Mouse (Mus musculus) brown adipose tissue, adult 24 weeks (tissue): ENCODE data around the gene Apol7a. TPM values are rescaled to one million over a fixed set of nuclear protein-coding genes. Genes with fewer than 3 reads are reported as not detected.

Experiments used
- H3K27ac ChIP-seq: fragments of 200-500 bp; replicated peaks from 2 replicates; pipeline ENCODE4 v1.5.1; 2012; ENCODE audit warnings: low read depth, mild to moderate bottlenecking, low read length
- H3K4me1 ChIP-seq: fragments of 200-500 bp; 2 replicates; pipeline ENCODE4 v1.6.1; 2012; ENCODE audit warnings: low read length, mixed read lengths; ENCODE audit not compliant: control insufficient read depth, insufficient read depth, insufficient read length
- H3K4me3 ChIP-seq: fragments of 200-500 bp; 2 replicates; pipeline ENCODE4 v1.5.1; 2012; ENCODE audit warnings: low read depth, mild to moderate bottlenecking, low read length, moderate library complexity; ENCODE audit not compliant: insufficient read depth
- polyA plus RNA-seq: library from polyadenylated mRNA; stranded (reverse); fragments of >200 nt; gene quantifications from 2 replicates; pipeline ENCODE4 v1.2.4, GENCODE M21; 2012; ENCODE audit not compliant: missing spikeins, insufficient read depth, insufficient read length

The Apol7a gene
- polyA plus RNA-seq, 1 experiment = not detected

GRCm38 (mm10) chr15:77384340-77385030 lies 14.4 kb downstream of the Apol7a start:
- Histone ChIP-seq H3K27ac (no peak overlapping the region), H3K4me3 (no peak overlapping the region), H3K4me1 (no peaks in the 10 kb centered on the region)

GRCm38 (mm10) chr15:77382880-77383279 lies 16.0 kb downstream of the Apol7a start:
- no peak overlapping the region for H3K4me3 ChIP-seq
- no peaks in the 10 kb centered on the region for H3K4me1 ChIP-seq
- no peak overlapping the region for H3K27ac ChIP-seq

- no peak overlapping the region for H3K4me3 ChIP-seq
- no peaks in the 10 kb centered on the region for H3K4me1 ChIP-seq
- H3K27ac ChIP-seq = no peak overlapping the region
Measured at GRCm38 (mm10) chr15:77382271-77382850, 16.5 kb downstream of the Apol7a start.

- no peaks in the 10 kb centered on the region for H3K4me1 ChIP-seq
- no peak overlapping the region for H3K27ac ChIP-seq
- H3K4me3 ChIP-seq = no peak overlapping the region
Measured at GRCm38 (mm10) chr15:77381481-77381880, 17.4 kb downstream of the Apol7a start.

DNA sequence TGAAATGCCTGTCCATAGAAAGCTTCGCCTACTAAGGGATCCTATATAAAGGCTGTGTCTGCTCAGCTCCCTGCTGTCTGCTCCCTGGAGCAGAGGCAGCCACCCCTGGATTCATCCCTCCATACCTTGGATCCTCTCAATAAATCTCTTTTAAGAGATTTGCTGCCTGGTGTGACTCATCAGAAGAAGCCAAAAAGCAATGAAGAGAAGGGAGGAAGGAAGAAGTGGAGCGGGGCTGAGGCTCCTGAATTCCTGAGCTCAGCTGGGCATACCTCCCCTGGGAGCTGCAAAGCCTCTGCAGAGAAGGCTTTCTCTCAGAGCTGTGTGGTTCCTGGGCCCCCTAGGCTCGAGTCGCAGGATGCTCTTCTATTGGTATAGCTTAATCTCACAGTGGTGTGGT lies 19.0 kb downstream of the Apol7a start:
- Histone ChIP-seq H3K27ac (no peak overlapping the region), H3K4me3 (no peak overlapping the region), H3K4me1 (no peaks in the 10 kb centered on the region)

DNA sequence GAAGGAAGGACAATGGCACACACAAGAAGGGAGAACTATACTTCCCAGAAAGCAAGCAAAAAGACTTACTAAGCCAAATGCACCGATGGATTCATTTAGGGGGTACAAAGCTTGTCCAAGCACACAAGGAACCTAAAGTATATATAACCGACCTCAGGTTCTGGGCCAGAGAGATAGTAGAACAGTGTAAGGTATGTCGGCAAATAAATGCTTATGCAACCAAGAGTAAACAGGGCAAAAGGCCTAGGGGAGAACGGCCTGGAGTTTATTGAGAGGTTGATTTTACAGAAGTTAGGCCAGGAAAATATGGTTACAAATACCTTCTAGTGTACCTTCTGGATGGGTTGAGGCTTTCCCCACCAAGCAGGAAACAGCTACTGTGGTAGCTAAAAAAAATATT lies 21.5 kb downstream of the Apol7a start:
- H3K27ac ChIP-seq = no peak overlapping the region
- H3K4me3 ChIP-seq = no peak overlapping the region
- no peaks in the 10 kb centered on the region for H3K4me1 ChIP-seq

- H3K4me3 ChIP-seq = no peak overlapping the region
Measured at GRCm38 (mm10) chr15:77376920-77377319, 22.0 kb downstream of the Apol7a start.

GRCm38 (mm10) chr15:77370588-77370987 lies 28.3 kb downstream of the Apol7a start:
- H3K4me1 ChIP-seq = peaks cover 6% of the 10 kb centered on the region
- H3K27ac ChIP-seq = no peak overlapping the region

More at GRCm38 (mm10) chr15:77376920-77377319, 22.0 kb downstream of the Apol7a start:
- H3K4me1 ChIP-seq = no peaks in the 10 kb centered on the region
- no peak overlapping the region for H3K27ac ChIP-seq

GRCm38 (mm10) chr15:77369981-77370380 lies 28.9 kb downstream of the Apol7a start:
- no peak overlapping the region for H3K27ac ChIP-seq
- H3K4me1 ChIP-seq = peaks cover 7% of the 10 kb centered on the region
- H3K4me3 ChIP-seq = no peak overlapping the region

More at GRCm38 (mm10) chr15:77370588-77370987, 28.3 kb downstream of the Apol7a start:
- H3K4me3 ChIP-seq = no peak overlapping the region

DNA sequence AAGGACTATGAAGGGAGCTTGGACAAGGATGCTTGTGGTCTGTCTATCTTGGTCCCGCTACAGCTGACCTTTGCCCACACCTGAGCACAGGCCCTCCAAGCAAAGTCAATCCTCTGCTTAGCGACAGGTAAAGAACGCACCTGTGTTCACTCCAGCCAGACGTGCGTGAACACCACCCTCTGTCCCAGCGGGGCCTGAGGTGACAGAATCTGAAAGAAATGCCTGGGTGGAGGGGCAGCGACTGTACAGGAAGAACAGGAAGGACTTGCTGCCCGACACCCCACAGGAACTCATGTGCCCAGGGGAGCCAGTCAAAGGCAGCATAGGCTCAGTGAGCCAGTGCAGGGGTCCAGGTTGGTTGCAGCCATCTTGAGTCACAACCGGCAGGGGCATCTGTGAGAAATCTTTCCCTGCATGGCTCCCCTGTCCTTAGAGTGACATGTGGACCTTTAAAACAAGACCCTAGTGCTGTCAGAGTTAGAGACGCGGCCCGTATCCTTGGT lies 30.0 kb downstream of the Apol7a start:
- Histone ChIP-seq H3K27ac (no peak overlapping the region), H3K4me3 (no peak overlapping the region), H3K4me1 (peaks cover 16% of the 10 kb centered on the region)

DNA sequence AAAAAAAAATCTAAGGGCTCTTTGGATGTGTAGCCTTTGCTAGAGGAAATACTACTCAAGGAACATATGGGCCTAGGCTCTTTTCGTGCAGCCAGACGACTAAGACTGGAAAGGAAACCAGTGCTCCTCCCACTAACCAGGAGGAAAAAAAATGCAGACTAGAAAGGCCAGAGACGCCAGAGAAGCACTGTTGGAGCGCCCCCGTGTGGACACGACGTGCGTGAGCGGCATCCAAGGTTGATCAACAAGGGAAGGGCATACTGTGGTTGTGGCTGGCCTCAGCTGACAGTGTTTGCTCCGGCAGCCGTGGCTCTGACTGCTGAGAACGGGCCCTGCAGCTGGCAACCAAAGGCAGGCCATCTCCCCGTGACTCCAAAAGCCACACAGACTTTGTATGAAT lies 30.8 kb downstream of the Apol7a start:
- Histone ChIP-seq H3K4me1 (peaks cover 20% of the 10 kb centered on the region), H3K27ac (no peak overlapping the region; the same call in 1 of the 2 replicates), H3K4me3 (0 out of 2 replicates have a peak overlapping the region, but pooled peaks have one; percentile 28)

DNA sequence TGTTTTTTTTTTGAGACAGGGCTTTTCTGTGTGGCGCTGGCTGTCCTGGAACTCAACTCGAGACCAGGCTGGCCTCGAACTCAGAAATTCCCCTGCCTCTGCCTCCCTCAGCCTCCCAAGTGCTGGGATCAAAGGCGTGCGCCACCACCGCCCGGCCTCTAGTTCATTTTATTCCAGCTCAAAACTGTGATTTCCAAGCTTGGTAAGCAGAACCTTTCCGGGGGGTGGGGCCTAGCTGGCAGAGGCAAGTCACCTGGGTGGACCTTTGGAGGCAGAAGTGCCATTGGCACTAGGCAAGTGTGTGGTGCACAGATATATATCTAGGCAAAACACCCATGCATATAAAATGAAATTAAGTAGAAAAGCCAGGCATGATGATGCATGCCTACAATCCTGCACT lies 31.4 kb downstream of the Apol7a start:
- Histone ChIP-seq H3K27ac (no peak overlapping the region; the same call in 1 of the 2 replicates), H3K4me1 (peaks cover 20% of the 10 kb centered on the region), H3K4me3 (no peak overlapping the region)

- Histone ChIP-seq H3K4me1 (peaks cover 20% of the 10 kb centered on the region), H3K4me3 (peak overlapping the region; percentile 53), H3K27ac (peak overlapping the region; percentile 97)
Measured at GRCm38 (mm10) chr15:77366706-77367484, 32.0 kb downstream of the Apol7a start.

DNA sequence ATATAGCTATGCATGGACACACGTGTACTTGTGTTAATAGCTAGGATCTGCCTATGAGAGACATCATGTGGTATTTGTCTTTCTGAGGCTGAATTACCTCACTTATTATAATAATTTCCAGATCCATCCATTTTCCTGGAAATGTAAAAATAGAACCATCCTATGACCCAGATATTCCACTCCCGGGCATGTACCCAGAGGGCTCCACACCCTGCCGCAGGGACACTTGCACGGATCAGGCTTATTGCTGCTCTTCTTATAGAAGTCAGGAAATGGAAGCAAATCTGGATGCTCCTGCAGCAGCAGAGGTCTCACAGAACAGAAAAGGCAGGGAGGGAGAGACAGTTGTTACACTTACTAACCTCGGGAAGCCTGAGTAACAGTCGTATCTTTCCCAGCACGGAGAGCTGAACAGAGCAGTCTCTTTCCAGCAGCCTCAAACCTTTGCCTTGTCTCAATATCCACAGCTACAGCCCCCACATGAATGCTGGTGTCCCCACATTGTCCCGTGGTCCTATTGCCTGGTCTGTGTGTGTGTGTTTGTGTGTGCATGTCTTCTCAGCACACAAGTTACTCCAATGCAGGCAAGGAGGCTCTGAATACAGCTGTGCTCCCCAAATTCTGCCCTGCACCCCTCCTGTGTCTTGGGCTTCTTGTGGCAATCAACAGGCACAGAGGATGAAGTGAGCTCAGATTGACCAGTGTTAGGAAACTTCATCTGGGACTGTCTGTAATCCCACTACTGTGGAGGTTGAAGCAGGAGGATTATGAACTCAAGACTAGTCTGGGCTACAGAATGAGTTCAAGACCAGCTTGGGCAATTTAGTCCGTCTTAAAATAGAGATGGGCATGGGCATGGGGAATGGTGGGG lies 33.0 kb downstream of the Apol7a start:
- Histone ChIP-seq H3K27ac (peak overlapping the region; percentile 97), H3K4me1 (peaks cover 20% of the 10 kb centered on the region), H3K4me3 (no peak overlapping the region)
